Mouse (Mus musculus) NIH3T3 (cell line): ENCODE data around the gene Supt5.

Experiments used
- DNase-seq: peaks from one replicate; pipeline ENCODE4 v3.0.0-alpha.2; 2012; ENCODE audit warnings: low read depth

Gene Supt5

DNA sequence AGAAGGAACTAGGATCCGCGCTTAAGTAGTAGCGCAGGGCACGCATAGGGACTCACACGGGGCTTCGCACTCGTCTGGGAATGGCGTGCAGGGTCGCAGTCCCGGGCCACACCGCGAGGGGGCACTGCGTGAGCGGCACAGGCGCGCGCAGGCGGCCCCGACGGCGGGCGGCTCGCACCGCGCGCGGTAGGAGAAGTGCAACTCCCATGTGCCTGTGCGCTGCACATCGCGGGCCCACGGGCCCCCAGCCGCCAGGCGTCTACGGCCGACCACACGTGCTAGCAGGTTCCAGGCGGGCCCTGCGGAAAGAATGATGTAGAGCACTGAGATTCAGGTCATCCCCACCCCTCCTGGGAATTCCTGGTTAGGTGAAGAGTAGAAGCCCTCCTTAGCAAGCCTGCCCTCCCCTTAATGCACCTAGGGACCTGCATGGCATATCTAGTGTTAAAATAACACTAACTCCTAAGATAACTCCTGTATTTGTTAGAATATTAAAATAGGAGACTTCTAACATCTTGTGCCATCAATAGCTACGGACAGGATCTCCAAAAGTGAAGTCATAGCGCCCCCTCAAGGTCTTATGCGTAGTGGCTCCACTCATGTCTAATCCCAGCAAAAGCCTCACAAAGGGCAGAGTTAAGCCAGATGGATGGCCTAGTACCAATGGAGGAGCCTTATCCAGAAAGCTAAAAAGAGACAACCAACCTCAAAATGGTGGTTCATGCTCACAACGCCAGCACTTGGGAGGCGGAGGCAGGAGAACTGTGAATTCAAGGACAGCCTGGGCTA, 39.5 kb downstream of the Supt5 start:
- peak; percentile 84 for DNase-seq

DNA sequence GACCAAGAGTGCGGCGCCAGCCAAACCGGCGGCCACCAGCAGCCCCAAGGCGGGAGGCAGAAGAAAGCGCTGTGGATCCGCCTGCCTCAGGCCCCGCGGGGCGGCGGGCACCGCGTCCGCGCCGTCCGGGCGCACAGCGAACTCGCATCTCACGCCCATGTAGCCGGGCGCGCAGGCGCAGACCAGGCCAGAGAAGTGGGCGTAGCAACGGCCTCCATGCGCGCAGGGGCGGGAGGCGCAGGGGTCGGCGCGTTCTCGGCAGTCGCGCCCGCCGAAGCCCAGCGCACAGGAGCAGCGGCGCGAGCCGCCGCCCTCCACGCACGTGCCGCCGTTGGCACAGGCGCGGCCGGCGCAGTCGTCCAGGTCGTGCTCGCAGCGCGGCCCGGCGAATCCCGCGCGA, 44.1 kb downstream of the Supt5 start:
- no peak for DNase-seq

DNA sequence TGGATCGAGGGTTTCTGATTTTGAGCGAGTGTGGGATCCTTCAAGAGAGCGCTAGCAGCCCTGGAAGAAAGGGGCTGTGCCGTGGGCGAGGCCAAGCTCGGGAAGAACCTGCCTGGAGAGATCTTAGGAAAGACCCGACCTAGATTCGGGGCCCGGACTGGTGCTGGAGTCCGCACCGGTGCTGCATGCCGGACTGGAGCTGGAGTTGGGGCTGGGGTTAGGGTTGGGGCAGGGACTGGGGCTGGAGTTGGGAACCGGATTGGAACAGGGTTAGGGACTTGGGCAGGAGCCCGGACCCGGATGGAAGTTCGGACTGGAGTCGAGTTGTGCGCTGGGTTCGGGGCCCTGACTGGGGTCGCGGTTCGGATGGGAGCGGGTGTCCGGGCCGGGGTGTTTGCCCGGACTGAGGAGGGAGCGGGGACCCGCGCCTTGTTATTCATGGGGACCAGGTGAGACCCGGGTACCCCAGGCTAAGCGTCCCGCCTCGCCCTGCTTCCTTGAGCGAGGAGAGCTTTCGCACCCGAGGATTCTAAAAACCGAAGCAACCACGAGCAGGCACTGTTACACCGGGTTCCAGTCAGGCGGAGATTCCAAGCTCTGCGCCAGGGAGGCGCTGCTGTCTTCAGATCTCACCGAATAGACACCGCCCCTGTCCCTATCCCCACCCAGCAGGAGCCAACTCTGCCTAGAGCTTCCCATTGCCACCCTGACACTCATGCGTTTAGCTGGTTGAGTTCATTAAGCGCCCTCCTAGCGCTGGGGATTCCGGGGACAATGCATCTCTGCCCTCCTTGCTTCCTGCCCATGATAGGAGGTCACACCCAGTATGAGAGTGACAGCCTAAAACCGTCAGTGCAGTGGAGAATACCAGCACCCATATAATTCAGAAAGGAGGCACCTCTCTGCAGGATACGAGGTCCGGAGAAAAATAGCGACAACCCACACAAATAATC, 47.6 kb downstream of the Supt5 start, which contains the start of gene Selenov:
Gene Selenov (minus strand): TSS at position 549 of the 953 bp plus-strand sequence.
- DNase-seq: no peak

DNA sequence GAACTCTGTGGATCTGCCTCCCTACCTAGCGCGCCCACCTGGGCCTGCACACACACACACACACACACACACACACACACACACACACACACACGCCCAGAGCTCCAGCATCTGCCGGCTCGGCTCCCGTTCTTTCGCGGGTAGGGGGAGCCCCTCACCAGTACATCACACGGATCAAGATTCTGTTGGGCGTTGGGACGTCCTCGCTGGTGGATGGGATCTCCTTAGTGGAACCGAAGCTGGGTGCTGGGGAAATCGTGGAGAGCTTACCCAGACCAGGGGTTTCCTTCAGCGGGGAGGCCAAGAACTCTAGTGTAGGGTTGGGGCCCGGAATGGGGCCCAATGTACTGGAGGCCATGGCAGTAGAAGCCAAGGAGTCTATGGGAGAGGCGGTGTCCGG, 48.4 kb downstream of the Supt5 start:
- DNase-seq: no peak

DNA sequence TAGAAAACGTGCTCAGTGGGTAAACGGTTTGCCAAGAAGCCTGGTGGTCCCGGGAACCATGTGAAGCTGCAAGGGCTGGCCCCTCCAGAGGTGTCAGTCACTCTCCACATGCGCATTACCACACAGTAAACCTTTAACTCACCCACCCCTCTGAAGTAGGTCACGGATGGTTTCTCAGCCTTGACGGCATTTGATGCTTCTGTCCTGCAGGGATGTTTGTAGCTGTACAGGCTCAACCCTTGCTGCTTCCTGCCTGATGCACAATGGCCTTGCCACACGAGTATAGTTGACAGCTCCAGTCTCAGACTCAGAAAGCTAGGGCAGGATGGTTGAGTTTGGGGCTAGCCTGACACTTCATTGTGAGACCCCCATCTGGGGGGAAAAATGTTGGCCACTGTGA, 57.9 kb downstream of the Supt5 start:
- DNase-seq: no peak

DNA sequence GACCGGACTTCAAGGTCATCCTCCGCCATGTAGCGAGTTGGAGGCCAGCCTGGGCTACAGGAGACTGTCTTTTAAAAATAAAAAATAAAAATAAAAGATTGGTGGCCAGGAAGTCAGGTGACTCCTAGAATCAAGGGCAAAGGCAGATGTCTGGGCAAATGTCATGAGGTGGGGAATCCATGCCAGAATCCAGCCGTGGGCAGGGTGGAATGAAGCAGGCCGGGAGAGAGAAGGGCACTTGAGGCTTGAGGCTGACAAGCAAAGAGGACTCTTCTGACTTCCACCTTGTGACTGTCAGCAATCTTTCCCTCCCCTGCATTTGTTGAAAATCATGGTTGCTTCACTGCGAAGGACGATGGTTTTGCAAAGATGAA, 60.3 kb downstream of the Supt5 start:
- peak; percentile 45 for DNase-seq

DNA sequence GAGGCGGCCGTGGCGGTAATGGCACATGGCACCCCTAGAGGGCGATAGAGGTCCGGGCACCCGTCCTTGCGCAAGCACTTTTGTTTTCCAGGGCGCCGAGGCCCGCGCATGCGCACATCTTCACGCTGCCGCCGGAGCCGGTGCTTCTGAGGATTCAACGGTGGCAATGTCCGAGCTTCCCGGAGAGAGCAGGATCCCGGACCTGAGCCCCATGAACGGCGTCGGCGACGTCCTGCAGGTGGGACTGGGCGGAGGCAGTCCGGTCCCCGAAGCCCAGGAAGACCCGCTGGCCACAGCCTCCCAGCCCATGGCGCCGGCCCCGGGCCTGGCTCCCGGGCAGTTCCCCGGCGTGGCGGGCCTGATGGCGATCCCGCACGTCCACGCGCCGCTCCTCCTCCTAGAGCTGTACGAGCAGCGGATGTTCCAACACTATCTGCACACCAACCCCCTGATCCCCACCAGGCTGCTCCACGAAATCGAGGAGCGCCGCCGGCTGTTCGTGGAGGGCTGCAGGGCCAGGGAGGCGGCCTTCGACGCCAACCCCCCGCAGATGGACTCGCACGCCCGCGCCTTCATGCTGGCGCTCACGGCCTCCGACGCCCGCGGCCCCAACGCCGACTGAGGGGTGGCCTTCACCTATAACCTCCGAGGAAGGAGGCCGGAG, 60.8 kb downstream of the Supt5 start, which contains the start of gene Eid2b:
Gene Eid2b (plus strand): TSS at position 125 of the 664 bp plus-strand sequence.
- peak; percentile 98 for DNase-seq

DNA sequence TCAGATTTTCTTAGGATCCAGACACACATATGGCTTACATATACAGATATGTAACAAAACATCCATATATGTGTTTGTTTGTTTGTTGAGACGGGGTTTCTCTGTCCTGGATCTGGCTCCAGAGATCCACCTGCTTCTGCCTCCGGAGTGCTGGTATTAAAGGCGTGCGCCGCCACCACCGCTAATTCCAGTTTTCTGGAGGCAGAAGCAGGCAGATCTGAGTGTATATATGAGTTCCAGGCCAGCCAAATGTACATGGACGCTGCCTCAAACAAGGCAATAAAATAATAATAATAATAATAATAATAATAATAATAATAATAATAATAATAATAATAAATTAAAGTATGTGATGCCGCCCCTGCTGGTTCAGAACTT, 61.3 kb downstream of the Supt5 start:
- no peak for DNase-seq

DNA sequence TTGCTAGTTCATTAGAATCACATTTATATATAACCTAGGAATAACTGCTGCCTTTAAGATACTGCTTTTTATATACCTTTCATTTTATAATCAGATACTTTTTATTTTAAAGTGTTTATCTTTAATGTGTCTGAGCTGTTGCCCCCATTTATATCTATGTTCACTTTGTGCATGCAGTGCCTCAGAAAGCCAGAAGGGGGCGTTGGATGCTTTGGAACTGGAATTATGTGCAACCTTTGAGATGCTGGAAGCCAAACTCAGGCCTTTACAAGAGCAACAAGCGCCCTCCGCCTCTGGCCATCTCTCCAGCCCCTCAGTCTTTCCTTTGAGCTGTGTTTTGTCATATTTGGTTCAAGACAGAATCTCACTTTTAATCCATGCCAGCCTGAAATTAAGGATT, 66.8 kb downstream of the Supt5 start:
- no peak for DNase-seq

DNA sequence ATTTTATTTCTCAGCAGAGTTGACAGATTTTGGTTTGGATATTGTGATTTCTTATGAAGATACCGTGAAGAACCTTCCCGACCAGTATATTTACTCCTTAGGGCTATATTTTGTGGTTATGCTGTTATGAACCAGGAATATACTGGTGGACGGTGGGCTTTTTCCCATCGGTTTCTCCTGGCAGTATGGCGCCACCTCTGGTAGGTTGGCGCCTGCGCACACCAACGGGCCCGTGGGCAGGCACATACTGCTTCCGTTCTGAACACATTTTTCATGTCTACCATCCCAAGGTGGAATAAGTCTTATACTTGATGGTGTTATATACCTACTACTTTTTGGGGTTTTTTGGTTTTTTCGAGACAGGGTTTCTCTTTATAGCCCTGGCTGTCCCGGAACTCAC, 69.2 kb downstream of the Supt5 start:
- DNase-seq: peak; percentile 65

DNA sequence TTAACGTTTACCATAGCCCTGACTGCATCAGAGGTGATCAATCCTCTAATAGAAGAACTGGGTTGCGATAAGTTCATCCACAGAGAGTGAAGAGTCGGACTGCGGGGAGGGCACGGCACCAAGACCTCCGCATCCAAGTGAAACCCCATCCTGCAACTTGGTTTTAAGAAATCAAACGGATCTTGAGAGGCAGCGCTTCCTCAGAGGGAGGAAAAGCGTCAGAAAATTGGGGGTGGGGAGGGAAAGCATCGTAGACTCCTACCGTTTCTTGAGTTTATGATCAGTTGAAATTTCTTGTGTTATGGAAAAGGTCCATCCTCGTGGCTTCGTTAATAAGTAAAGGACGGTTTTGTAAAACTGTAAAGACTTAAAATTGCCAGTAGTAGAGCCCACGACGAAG, 70.0 kb downstream of the Supt5 start:
- DNase-seq: peak; percentile 52

DNA sequence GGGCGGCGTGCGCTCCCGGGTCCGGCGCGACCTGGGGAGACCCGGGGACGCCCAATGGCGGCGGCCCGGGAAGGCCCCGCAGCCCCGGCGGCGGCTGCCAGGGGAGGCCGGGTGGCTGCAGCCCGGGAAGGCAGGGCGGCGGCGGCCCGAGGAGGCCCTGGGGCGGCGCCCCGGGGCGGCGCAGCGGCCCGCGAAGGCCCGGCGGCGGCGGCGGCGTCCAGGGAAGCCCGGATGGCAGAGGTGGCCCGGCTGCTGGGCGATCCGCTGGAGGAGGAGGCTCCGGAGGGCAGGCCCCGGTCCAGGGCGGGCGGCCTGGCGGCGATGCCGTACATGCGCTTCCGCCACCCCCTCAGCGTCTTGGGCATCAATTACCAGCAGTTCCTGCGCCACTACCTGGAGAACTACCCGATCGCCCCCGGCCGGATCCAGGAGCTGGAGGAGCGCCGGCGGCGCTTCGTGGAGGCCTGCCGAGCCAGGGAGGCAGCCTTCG, 70.5 kb downstream of the Supt5 start:
- DNase-seq: peak; percentile 77

DNA sequence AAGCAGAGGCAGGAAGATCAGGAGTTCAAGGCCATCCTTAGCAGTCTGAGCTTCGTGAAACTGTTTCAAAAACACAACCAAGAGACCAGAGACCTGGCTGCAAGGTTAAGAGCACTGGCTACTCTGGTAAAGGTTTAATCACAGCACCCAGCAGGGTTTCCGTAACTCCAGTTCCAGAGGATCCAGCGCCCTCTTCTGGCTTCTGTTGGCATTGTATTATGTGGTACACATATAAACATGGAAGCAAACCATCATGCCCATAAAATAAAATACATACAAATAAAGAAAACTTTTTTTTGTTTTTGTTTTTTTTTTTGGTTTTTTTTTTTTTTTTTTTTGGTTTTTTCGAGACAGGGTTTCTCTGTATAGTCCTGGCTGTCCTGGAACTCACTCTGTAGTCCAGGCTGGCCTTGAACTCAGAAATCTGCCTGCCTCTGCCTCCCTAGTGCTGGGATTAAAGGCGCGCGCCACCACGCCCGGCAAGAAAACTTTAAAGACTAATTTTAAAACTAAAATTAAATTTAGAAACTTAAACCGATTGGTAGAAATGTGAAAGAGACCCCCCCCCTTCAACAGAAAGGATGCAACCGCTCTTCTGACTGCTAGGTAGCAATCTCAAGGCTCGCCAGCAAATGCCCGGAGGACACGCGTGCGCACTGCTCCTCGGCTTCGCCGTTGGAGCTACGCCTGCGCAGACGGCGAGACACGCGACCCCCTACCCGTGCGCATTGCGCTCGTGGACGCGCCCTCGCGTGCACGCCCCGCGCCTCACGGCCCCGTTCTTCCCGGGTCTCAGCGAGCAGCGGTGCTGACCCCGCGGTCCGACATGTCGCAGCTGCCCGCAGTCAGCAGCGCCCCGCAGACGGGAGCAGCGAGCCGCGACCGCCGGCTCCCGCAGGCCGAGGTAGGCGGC, 71.2 kb downstream of the Supt5 start, which contains the start of gene Eid2:
Gene Eid2 (plus strand): TSS at position 753 of the 913 bp plus-strand sequence.
- DNase-seq: peak; percentile 94

DNA sequence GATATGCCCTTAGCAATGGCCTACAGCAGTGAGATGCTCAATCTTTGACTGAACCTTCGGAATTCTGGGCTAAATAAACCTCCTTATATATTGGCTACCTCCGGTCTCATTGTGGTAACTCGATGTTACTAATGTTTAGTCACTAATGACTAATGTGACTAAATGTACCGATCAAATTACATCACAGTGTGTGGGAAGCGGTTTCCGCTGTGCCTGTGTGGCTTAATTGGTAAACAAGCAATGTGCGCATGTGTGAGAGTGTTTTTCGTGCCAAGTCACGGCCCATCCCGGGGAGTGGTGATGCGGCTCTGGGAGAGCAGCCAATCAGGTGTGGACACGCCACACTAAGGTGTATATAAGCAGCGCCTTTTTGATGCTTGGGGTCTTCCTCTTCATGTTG, 73.2 kb downstream of the Supt5 start:
- peak; percentile 21 for DNase-seq
